Mouse (Mus musculus): ENCODE results near the gene Pnma1.

Gene Pnma1

DNA sequence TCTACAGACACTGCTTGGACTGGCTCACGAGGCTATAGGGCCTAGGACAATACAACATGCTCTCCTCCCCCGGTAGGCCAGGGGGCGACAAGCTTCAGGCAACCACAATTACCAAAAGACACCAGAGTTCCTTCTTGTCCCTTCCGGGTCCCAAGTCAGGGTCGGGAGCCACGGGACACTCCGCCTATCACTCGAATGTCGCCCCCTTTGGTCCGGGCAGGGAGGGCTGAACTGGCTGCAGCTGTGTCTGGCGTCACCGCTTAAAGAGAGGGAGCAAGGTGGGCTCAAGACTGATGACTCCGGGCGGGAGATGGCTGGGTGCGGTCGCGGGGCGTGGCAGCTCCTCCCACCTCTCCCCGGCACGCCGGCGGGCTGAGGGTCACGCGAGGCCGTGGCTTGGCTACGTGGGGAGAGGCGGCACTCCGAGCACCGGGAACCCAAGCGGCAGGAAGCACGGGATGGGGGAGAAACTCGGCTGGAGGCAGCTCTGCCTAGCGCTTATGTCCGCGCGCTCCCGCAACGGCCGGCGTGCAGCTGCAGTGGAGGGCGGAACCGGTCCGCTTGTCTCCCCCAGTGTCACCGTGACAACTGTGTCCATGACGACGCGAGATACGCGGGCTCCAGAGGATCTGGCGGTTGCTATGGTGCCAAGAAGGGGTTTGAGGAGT lies at the start of gene Pnma1:
Gene Pnma1, minus strand, starts transcription at position 536 of the 668 bp plus-strand sequence.
- DNase-seq (ENCODE audit: low spot score in 2 of 2): peak; percentile 85 to 87

DNA sequence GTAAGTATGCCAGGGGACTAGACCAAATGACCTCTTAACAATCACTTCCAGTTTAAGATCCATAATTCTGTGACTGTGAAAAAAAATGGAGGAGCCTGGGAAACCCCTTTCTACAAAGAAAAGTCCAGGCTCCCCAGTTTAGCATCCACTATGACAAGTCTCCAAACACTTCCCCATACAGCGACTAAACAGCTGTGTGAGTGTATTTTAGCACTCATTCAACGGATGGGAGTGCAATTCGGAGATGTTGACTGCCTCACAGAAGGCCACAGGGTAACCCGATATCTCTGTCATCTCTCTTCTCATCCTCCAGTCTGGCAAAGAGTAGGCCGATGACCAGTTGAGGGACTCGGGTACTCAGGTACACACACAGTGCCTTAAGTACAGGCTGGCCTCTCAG lies 46.9 kb upstream of the Pnma1 start:
- DNase-seq (ENCODE audit: low spot score in 2 of 2): no peak

DNA sequence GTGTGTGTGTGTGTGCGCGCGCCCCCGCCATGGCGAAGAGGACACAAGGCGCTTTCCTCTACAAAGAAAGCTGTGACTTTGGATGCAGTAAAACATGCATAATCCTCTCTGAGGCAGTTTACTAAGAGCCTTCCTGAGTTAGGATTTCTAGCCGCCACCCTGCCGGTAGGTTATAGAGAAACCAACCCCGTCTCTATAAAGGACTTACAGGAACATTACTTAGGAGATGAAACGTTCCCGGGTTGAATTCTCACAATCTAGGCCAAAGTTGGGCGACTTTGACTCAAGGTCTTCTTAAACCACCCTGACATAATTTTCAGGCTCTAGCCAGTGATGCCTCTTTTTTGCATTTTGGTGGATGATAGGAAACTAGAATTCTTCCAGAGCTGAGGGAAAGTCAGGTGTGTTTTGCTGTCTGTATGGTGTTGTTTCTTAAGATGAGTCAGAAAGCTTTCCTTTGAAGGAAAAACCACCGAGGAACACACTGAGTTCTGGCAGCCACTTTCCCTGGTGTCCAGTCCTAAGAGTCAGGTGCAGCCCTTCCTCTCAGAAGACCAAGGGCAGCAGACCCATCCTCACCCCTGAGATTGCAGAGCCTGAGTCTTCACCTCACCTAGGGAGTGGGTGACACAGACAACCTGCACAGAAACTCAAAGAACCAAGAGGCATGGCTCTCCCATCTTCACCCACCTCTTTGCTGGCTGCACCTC lies 46.3 kb upstream of the Pnma1 start:
- DNase-seq (ENCODE audit: low spot score in 2 of 2): no peak

- DNase-seq (ENCODE audit: low spot score in 2 of 2): peak; percentile 89 to 91
Measured at GRCm38 (mm10) chr12:84193642-84194399, 45.5 kb upstream of the Pnma1 start.

GRCm38 (mm10) chr12:84192741-84193641 lies 44.7 kb upstream of the Pnma1 start:
- DNase-seq (ENCODE audit: low spot score in 2 of 2): peak in 1 of 2 experiments; percentile 53

DNA sequence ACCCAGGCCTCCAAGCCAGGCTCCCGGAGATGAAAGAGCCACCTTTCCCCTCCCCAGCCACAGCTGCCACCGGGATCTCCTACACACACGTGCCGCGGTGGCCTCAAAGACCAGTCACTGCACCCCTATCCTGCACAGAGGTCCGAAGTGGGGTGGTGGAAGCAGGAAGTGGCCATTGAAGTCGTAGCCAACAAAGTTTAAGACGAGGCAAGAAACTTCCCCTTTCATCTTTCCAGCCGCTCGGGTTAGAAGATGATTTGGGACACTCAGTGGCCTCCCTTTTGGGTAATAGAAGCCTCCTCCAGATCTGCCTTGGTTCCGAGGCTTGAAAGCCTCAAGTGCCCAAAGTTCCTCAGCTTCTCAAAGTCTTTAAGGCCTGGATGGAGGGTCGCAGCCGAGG lies 44.0 kb upstream of the Pnma1 start:
- DNase-seq (ENCODE audit: low spot score in 2 of 2): no peak

DNA sequence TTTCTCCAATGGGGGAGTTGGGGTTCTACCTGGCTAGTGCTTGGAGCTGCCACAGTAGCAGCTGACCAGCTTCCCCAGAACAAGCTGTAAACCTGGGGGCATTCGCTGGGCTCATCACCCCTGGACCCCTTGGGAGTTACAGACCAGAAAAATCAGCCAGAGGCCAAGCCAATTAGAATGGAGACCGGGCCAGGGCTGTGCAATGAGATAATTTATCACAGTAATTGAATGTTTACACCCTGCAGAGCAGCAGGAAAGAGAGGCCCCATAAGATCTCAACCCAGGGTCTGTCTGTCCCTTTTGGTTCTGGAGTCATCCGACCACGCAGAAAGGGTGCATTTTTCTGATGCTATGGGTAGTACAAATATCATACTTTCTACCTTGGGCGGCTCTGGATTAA lies 43.5 kb upstream of the Pnma1 start:
- no peak for DNase-seq (ENCODE audit: low spot score in 2 of 2)

GRCm38 (mm10) chr12:84191190-84191589 lies 42.9 kb upstream of the Pnma1 start:
- DNase-seq (ENCODE audit: low spot score in 2 of 2): no peak

GRCm38 (mm10) chr12:84190151-84190820 lies 42.0 kb upstream of the Pnma1 start:
- no peak for DNase-seq (ENCODE audit: low spot score in 2 of 2)

GRCm38 (mm10) chr12:84188881-84189444 lies 40.7 kb upstream of the Pnma1 start:
- no peak for DNase-seq (ENCODE audit: low spot score in 2 of 2)

DNA sequence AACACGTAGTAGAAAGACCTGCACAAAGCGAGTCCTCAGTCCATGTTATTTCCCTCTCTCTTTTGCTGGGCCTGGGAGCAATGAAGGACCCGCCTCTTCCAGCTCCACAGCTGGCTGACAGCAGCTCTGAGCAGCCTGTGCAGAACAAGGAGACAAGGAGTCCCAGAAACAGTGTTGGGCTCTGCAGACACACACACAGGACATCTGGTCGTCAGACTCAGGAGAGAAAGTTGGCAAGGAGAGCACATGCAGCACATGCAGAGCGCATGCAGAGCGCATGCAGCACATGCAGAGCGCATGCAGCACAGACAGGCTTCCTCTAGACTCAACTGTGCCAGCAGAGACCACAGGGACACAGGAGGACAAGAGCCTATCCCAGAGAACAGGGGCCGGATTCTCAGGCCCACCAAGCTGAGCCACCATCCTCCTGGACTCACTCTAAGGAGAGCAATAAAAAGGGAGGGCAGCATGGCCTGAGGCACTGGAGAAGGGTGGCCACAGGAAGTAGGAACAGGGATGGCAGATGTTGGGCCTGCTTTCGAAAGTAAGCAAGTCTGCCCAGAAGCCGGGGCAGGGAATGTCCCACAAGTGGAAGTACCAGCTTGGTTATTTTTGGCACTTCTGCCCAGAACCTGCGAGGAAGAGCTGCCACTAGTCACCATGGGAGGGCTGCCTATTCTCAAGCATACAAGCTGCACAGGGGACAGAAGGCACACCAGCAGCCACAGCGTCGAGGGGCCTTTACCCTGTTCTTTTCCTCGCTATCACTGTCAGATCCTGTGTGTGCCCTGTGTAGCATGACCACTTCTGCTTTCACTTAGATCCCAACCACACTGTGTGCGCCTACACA lies 39.7 kb upstream of the Pnma1 start:
- no peak for DNase-seq (ENCODE audit: low spot score in 2 of 2)

DNA sequence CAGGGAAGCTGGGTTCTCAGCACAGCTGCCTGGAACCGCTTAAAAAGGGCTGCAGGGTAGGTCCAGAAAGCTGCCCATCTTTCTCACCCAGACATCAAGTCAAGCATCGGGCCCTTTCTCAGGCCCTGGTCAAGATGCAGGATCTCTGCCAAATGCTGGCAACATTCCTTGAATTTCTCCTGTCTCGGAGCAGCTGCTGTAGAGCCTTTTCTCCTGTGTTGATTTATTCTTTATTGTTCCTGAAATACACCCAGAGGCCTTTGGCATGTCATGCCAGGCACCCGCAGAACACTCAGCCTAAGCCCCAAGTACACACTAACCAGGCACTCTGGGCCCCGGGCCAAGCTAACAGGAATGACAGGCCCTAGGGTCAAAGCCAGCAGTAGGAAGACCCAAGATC lies 38.7 kb upstream of the Pnma1 start:
- no peak for DNase-seq (ENCODE audit: low spot score in 2 of 2)

- DNase-seq (ENCODE audit: low spot score in 2 of 2): no peak
Measured at GRCm38 (mm10) chr12:84186536-84186935, 38.2 kb upstream of the Pnma1 start.

DNA sequence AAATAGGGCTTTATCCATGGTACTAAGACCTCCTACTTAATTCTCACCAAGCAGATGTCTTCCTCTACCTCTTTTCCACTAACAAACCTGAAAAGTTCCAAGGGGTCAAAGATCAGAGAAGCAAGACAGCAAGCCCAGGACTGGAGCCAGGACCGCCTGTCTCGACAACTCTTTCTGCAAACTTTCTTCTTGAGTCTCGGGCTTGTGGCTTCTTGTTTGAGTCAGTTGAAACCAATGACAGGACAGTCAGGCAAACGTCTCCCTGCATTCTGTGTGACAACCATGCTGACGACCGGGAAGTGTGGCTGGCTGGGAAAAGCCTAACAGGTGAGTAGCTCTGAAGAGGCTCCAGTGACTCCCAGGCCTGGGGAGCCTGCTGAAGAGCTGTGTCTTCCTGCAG lies 37.3 kb upstream of the Pnma1 start:
- no peak for DNase-seq (ENCODE audit: low spot score in 2 of 2)

DNA sequence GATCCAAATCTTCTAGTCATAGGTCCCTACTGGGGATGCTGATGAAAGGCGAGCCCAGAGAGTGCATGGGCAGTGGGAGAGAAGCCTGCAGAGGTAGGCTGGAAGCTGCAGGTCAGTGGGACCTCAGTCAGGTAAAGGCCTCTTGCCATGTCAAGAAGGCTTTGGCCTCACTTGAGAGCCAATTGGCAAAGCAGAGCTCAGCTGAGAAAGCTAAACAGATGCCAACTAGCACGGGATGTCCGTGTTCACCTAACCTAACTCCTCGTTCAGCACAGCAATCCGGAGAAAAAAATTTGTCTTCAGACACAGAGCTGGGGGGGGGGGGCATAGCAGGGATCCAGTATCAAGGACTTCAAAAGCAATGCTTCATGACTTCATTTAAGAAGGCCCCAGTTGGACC lies 36.7 kb upstream of the Pnma1 start:
- DNase-seq (ENCODE audit: low spot score in 2 of 2): no peak

GRCm38 (mm10) chr12:84181999-84182398 lies 33.7 kb upstream of the Pnma1 start:
- DNase-seq (ENCODE audit: low spot score in 2 of 2): no peak

DNA sequence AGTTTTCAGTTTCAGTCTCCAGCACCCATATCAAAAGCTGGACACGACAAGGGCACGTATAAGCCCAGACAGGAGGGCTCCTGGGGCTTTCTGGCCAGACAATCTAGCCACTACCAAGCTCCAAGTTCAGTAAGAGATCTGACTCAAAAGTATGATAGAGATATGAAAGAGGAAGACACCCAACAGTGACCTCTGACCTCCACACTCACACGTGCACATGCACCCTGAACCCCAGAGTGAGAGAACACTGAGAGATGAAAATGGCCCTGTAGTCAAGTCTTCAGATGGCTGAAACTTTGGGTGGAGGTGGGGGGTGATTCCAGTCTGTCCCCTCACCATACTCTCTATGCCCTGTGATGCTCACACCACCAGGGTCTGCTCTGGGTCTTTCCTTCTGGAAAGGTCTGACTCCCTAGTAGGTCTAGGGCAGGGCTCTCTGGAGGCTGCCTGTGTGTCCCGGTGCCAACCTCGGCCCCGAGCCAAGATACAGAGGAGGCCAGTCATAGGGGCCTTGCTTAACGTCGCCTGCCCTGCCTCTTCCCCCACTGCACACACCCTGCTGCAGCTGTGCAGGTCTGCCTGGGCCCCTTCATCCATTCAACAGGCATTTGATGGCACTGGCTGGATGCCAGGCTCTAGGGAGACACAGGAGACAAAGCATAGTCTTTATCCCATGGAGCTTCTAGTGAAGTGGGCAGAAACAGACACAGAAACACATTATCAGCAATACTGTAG lies 32.6 kb upstream of the Pnma1 start:
- DNase-seq (ENCODE audit: low spot score in 2 of 2): peak in 1 of 2 experiments; percentile 40

GRCm38 (mm10) chr12:84180090-84180489 lies 31.8 kb upstream of the Pnma1 start:
- DNase-seq (ENCODE audit: low spot score in 2 of 2): no peak
